Mouse (Mus musculus) lung, adult 2 months (tissue): Measurements from ENCODE around the gene Kcne4.

ENCODE experiments used
- CTCF ChIP-seq: fragments of 200-500 bp; IDR thresholded peaks from 2 replicates; pipeline ENCODE4 v1.5.1; 2011; ENCODE audit warnings: mild to moderate bottlenecking, low read length, control low read depth; ENCODE audit not compliant: insufficient read depth
- POLR2A ChIP-seq: fragments of 200-500 bp; IDR thresholded peaks from 2 replicates; pipeline ENCODE4 v1.6.1; 2011; ENCODE audit warnings: low read depth, mild to moderate bottlenecking, control low read depth, low read length, borderline replicate concordance; ENCODE audit errors: extremely low read depth

DNA sequence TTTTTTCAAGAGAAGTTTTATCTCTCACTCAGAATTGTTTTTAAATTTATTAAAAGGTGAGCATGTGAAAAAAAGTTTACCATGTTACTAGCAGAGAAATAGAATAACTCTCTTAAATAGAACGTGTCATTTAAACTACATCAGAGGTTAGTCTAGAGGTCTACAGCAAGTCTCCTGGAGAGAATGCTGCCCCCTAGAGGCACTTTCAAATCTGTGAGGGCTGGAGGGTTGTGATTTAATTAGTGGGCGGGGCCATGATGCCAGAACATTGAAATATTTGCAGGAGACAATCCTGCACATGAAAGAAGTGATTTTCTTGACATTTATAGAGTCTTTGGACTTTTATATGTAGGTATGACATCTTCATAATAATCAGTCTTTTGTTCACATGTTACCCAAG lies 29.9 kb downstream of the Kcne4 start:
- TF ChIP-seq CTCF (no peak), POLR2A (no peak)
